Mouse (Mus musculus): Measurements from ENCODE around the gene Cfap126. TPM values are rescaled to one million over a fixed set of nuclear protein-coding genes. Genes with fewer than 3 reads are reported as not detected.

The Cfap126 gene
- polyA plus RNA-seq, 1 experiment = 2.5 TPM

GRCm38 (mm10) chr1:171159485-171159975 is 45.8 kb downstream of the Cfap126 start:
- TF ChIP-seq CTCF (IDR thresholded peaks at IDR 0.05; ENCODE audit: borderline replicate concordance, insufficient read depth, low read length) (no peak), POLR2A (IDR thresholded peaks at IDR 0.05; ENCODE audit: low read depth, low read length) (no peak)
- no peak overlapping the region for H3K4me3 ChIP-seq (ENCODE audit: insufficient read depth, low read length)
- no peak overlapping the region for H3K27ac ChIP-seq (ENCODE audit: insufficient read depth, low read length)
- H3K4me1 ChIP-seq (ENCODE audit: control insufficient read depth, insufficient read depth, low read length) = no peaks in the 10 kb centered on the region

GRCm38 (mm10) chr1:171162526-171162925 is 48.8 kb downstream of the Cfap126 start:
- H3K4me3 ChIP-seq (ENCODE audit: insufficient read depth, low read length) = no peak overlapping the region
- H3K4me1 ChIP-seq (ENCODE audit: control insufficient read depth, insufficient read depth, low read length) = peaks cover 2% of the 10 kb centered on the region; the same call in 1 of the 2 replicates
- H3K27ac ChIP-seq (ENCODE audit: insufficient read depth, low read length) = no peak overlapping the region
- TF ChIP-seq POLR2A (IDR thresholded peaks at IDR 0.05; ENCODE audit: low read depth, low read length) = no peak

- no peak overlapping the region for H3K27ac ChIP-seq (ENCODE audit: insufficient read depth, low read length)
- no peak overlapping the region for H3K4me3 ChIP-seq (ENCODE audit: insufficient read depth, low read length)
- peaks cover 2% of the 10 kb centered on the region; the same call in 1 of the 2 replicates for H3K4me1 ChIP-seq (ENCODE audit: control insufficient read depth, insufficient read depth, low read length)
- TF ChIP-seq CTCF (IDR thresholded peaks at IDR 0.05; ENCODE audit: borderline replicate concordance, insufficient read depth, low read length) (no peak), POLR2A (IDR thresholded peaks at IDR 0.05; ENCODE audit: low read depth, low read length) (no peak)
These were observed 50.5 kb downstream of the Cfap126 start for GRCm38 (mm10) chr1:171164258-171164657.

- Histone ChIP-seq H3K4me1 (ENCODE audit: control insufficient read depth, insufficient read depth, low read length) (peaks cover 2% of the 10 kb centered on the region; the same call in 1 of the 2 replicates), H3K27ac (ENCODE audit: insufficient read depth, low read length) (no peak overlapping the region), H3K4me3 (ENCODE audit: insufficient read depth, low read length) (no peak overlapping the region)
- no peak for TF ChIP-seq POLR2A (IDR thresholded peaks at IDR 0.05; ENCODE audit: low read depth, low read length)
- TF ChIP-seq CTCF (IDR thresholded peaks at IDR 0.05; ENCODE audit: borderline replicate concordance, insufficient read depth, low read length) = no peak
These were observed 52.1 kb downstream of the Cfap126 start for GRCm38 (mm10) chr1:171165629-171166345.

GRCm38 (mm10) chr1:171168906-171169305 is 55.2 kb downstream of the Cfap126 start:
- Histone ChIP-seq H3K4me3 (ENCODE audit: insufficient read depth, low read length) (no peak overlapping the region), H3K4me1 (ENCODE audit: control insufficient read depth, insufficient read depth, low read length) (peaks cover 2% of the 10 kb centered on the region; the same call in 1 of the 2 replicates), H3K27ac (ENCODE audit: insufficient read depth, low read length) (no peak overlapping the region)
- TF ChIP-seq CTCF (IDR thresholded peaks at IDR 0.05; ENCODE audit: borderline replicate concordance, insufficient read depth, low read length) (no peak), POLR2A (IDR thresholded peaks at IDR 0.05; ENCODE audit: low read depth, low read length) (no peak)

DNA sequence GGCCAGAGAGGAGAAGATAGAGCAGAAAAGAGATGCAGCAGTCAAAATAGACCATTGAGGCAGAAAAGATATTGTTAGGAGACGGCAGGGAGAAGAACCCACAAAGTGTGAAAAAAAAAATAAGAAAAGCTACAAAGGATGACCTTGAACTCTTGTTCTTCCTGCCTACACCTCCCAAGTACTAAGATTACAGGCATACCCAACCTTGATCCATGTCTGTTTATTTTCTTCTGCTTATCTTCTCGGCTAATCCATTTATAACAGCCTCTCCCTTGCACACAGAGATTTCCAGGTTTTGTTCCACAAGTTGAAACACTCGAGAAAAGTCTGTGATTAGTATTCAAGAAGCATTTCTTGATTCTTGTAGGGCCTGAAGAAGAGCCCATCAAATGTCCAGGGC is 56.2 kb downstream of the Cfap126 start:
- H3K27ac ChIP-seq (ENCODE audit: insufficient read depth, low read length) = no peak overlapping the region
- H3K4me1 ChIP-seq (ENCODE audit: control insufficient read depth, insufficient read depth, low read length) = peaks cover 2% of the 10 kb centered on the region; the same call in 1 of the 2 replicates
- TF ChIP-seq CTCF (IDR thresholded peaks at IDR 0.05; ENCODE audit: borderline replicate concordance, insufficient read depth, low read length) = no peak
- no peak for TF ChIP-seq POLR2A (IDR thresholded peaks at IDR 0.05; ENCODE audit: low read depth, low read length)
- no peak overlapping the region for H3K4me3 ChIP-seq (ENCODE audit: insufficient read depth, low read length)

GRCm38 (mm10) chr1:171171138-171171537 is 57.4 kb downstream of the Cfap126 start:
- no peak overlapping the region for H3K27ac ChIP-seq (ENCODE audit: insufficient read depth, low read length)
- no peak for TF ChIP-seq CTCF (IDR thresholded peaks at IDR 0.05; ENCODE audit: borderline replicate concordance, insufficient read depth, low read length)
- no peak for TF ChIP-seq POLR2A (IDR thresholded peaks at IDR 0.05; ENCODE audit: low read depth, low read length)

DNA sequence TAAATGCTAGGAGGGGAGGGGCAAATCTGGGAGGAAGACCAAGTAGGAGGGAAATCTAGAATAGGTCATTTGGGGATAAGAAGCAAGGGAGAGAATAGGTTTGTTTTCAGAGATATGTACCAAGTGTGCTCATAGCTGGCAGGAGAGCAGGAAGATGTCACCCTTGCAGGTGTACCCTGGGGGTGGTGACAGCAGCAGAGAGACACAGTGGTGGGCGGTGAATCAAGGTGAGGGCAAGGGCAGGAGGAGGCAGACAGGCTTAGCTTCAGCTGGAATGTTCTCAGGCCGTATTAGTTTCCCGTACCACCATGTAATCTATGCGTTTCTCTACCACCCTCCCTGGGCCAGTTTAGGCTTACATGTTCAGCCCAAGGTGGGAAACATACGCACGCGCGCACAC is 59.1 kb downstream of the Cfap126 start:
- no peak overlapping the region for H3K4me3 ChIP-seq (ENCODE audit: insufficient read depth, low read length)
- no peak overlapping the region for H3K27ac ChIP-seq (ENCODE audit: insufficient read depth, low read length)
- H3K4me1 ChIP-seq (ENCODE audit: control insufficient read depth, insufficient read depth, low read length) = no peaks in the 10 kb centered on the region
- TF ChIP-seq POLR2A (IDR thresholded peaks at IDR 0.05; ENCODE audit: low read depth, low read length) (no peak), CTCF (IDR thresholded peaks at IDR 0.05; ENCODE audit: borderline replicate concordance, insufficient read depth, low read length) (no peak)

More at GRCm38 (mm10) chr1:171171138-171171537, 57.4 kb downstream of the Cfap126 start:
- Histone ChIP-seq H3K4me3 (ENCODE audit: insufficient read depth, low read length) (no peak overlapping the region), H3K4me1 (ENCODE audit: control insufficient read depth, insufficient read depth, low read length) (no peaks in the 10 kb centered on the region)

Other genes with a start within 250 kb of the Cfap126 start
- gene Atf6, start 246.1 kb upstream of the Cfap126 start, polyA plus RNA-seq (2011; ENCODE audit: insufficient read length, low read depth, missing spikeins) = 26.8 and 29.2 TPM in 2 replicates
- not detected in 2 replicates for gene Gm26620, start 228.9 kb upstream of the Cfap126 start, polyA plus RNA-seq (2011; ENCODE audit: insufficient read length, low read depth, missing spikeins)
- gene Dusp12, start 228.4 kb upstream of the Cfap126 start, polyA plus RNA-seq (2011; ENCODE audit: insufficient read length, low read depth, missing spikeins) = 20.0 and 28.4 TPM in 2 replicates
- gene Fcrlb, start 201.0 kb upstream of the Cfap126 start, polyA plus RNA-seq (2011; ENCODE audit: insufficient read length, low read depth, missing spikeins) = not detected in 2 replicates
- gene Fcrla, start 186.3 kb upstream of the Cfap126 start, polyA plus RNA-seq (2011; ENCODE audit: insufficient read length, low read depth, missing spikeins) = not detected in 2 replicates
- gene Fcgr2b, start 137.4 kb upstream of the Cfap126 start, polyA plus RNA-seq (2011; ENCODE audit: insufficient read length, low read depth, missing spikeins) = 0.51 TPM in 1 of 2 replicates, not detected in the other
- not detected in 2 replicates for gene Fcgr4, start 95.0 kb upstream of the Cfap126 start, polyA plus RNA-seq (2011; ENCODE audit: insufficient read length, low read depth, missing spikeins)
- gene Fcgr3, start 49.0 kb upstream of the Cfap126 start, polyA plus RNA-seq (2011; ENCODE audit: insufficient read length, low read depth, missing spikeins) = 3.9 TPM in 1 of 2 replicates, not detected in the other
- gene Sdhc, start 36.7 kb downstream of the Cfap126 start, polyA plus RNA-seq (2011; ENCODE audit: insufficient read length, low read depth, missing spikeins) = 297 and 334 TPM in 2 replicates
- gene Mpz, start 36.8 kb downstream of the Cfap126 start, polyA plus RNA-seq (2011; ENCODE audit: insufficient read length, low read depth, missing spikeins) = 1.2 TPM in 1 of 2 replicates, not detected in the other
- gene Pcp4l1, start 82.3 kb downstream of the Cfap126 start, polyA plus RNA-seq (2011; ENCODE audit: insufficient read length, low read depth, missing spikeins) = 6.2 and 12.2 TPM in 2 replicates
- not detected in 2 replicates for gene Nr1i3, start 100.1 kb downstream of the Cfap126 start, polyA plus RNA-seq (2011; ENCODE audit: insufficient read length, low read depth, missing spikeins)
- gene Tomm40l, start 108.6 kb downstream of the Cfap126 start, polyA plus RNA-seq (2011; ENCODE audit: insufficient read length, low read depth, missing spikeins) = 26.9 and 29.9 TPM in 2 replicates
- gene Apoa2, start 111.1 kb downstream of the Cfap126 start, polyA plus RNA-seq (2011; ENCODE audit: insufficient read length, low read depth, missing spikeins) = 1.2 and 1.3 TPM in 2 replicates
- 1.6 and 7.1 TPM in 2 replicates for gene Fcer1g, start 120.4 kb downstream of the Cfap126 start, polyA plus RNA-seq (2011; ENCODE audit: insufficient read length, low read depth, missing spikeins)
- 24.3 and 25.8 TPM in 2 replicates for gene Adamts4, start 136.5 kb downstream of the Cfap126 start, polyA plus RNA-seq (2011; ENCODE audit: insufficient read length, low read depth, missing spikeins)
- gene Ndufs2, start 137.5 kb downstream of the Cfap126 start, polyA plus RNA-seq (2011; ENCODE audit: insufficient read length, low read depth, missing spikeins) = 226 and 234 TPM in 2 replicates
- gene B4galt3, start 156.4 kb downstream of the Cfap126 start, polyA plus RNA-seq (2011; ENCODE audit: insufficient read length, low read depth, missing spikeins) = 53.2 and 55.1 TPM in 2 replicates
- 23.9 and 24.3 TPM in 2 replicates for gene Ppox, start 167.3 kb downstream of the Cfap126 start, polyA plus RNA-seq (2011; ENCODE audit: insufficient read length, low read depth, missing spikeins)
- gene Usp21, start 174.1 kb downstream of the Cfap126 start, polyA plus RNA-seq (2011; ENCODE audit: insufficient read length, low read depth, missing spikeins) = 36.8 and 59.0 TPM in 2 replicates
- 77.8 and 81.9 TPM in 2 replicates for gene Ufc1, start 181.1 kb downstream of the Cfap126 start, polyA plus RNA-seq (2011; ENCODE audit: insufficient read length, low read depth, missing spikeins)
- 43.1 and 53.2 TPM in 2 replicates for gene Dedd, start 215.2 kb downstream of the Cfap126 start, polyA plus RNA-seq (2011; ENCODE audit: insufficient read length, low read depth, missing spikeins)
- gene Nit1, start 231.7 kb downstream of the Cfap126 start, polyA plus RNA-seq (2011; ENCODE audit: insufficient read length, low read depth, missing spikeins) = 33.6 and 36.9 TPM in 2 replicates
- 97.0 and 103 TPM in 2 replicates for gene Pfdn2, start 231.8 kb downstream of the Cfap126 start, polyA plus RNA-seq (2011; ENCODE audit: insufficient read length, low read depth, missing spikeins)
- gene Klhdc9, start 246.9 kb downstream of the Cfap126 start, polyA plus RNA-seq (2011; ENCODE audit: insufficient read length, low read depth, missing spikeins) = not detected in 2 replicates